Mouse (Mus musculus) erythroblast, embryonic 14.5 days (primary cell): ENCODE results near the gene Sacm1l. TPM values are rescaled to one million over a fixed set of nuclear protein-coding genes. Genes with fewer than 3 reads are reported as not detected.

Experiments used
- H3K27me3 ChIP-seq: 2 replicates; pipeline ENCODE4 v1.6.1; 2012; ENCODE audit warnings: inconsistent platforms; ENCODE audit not compliant: control insufficient read depth
- H3K36me3 ChIP-seq: 2 replicates; pipeline ENCODE4 v1.6.1; 2012; ENCODE audit warnings: mild to moderate bottlenecking, inconsistent platforms; ENCODE audit not compliant: control insufficient read depth
- H3K4me1 ChIP-seq: 2 replicates; pipeline ENCODE4 v1.6.1; 2012; ENCODE audit warnings: inconsistent platforms; ENCODE audit not compliant: control insufficient read depth
- H3K4me3 ChIP-seq: replicated peaks from 2 replicates; pipeline ENCODE3; 2012; ENCODE audit warnings: moderate library complexity, mild to moderate bottlenecking, inconsistent platforms
- H3K9me3 ChIP-seq: 2 replicates; pipeline ENCODE4 v1.6.1; 2012; ENCODE audit warnings: low read length, inconsistent platforms, mixed read lengths; ENCODE audit not compliant: control insufficient read depth
- GATA1 ChIP-seq: IDR thresholded peaks from 2 replicates; pipeline ENCODE4 v1.6.1; 2012; ENCODE audit warnings: low read length, inconsistent platforms, mixed read lengths
- TAL1 ChIP-seq: IDR thresholded peaks from 3 replicates; pipeline ENCODE4 v1.6.1; 2012; ENCODE audit warnings: low read length, inconsistent platforms, mixed read lengths
- polyA plus RNA-seq: library from polyadenylated mRNA; stranded (reverse); fragments of >175 nt; gene quantifications from 2 replicates; pipeline ENCODE4 v1.2.3, GENCODE M21; 2012

Gene Sacm1l
- polyA plus RNA-seq, 1 experiment, result 0.07 TPM

GRCm38 (mm10) chr9:123636771-123637170 is 107.2 kb downstream of the Sacm1l start:
- peaks cover 26% of the 10 kb centered on the region for H3K36me3 ChIP-seq
- H3K9me3 ChIP-seq, result no peaks in the 10 kb centered on the region
- no peak for TF ChIP-seq GATA1
- TF ChIP-seq TAL1, result no peak
- no peak overlapping the region for H3K4me3 ChIP-seq
- no peaks in the 10 kb centered on the region for H3K4me1 ChIP-seq
- no peaks in the 10 kb centered on the region for H3K27me3 ChIP-seq

DNA sequence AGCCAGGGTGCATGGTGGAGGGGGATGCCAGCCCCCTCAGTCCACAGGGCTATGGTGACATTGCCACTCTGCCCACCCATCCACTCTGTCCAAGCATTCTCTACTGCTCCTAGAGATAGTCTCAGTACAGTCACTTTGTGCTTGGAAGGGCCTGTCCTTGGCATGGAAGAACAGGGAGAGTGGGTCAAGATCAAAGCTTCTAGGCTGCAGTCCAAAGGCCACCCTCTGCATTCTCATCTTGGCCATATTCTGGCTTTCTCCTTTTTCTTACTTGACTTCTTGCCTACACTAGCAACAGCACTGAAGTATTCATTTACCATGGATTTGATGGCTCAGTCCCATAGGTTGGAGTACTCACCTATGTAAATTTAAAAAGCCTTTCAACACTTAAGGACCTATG is 108.7 kb downstream of the Sacm1l start:
- Histone ChIP-seq H3K9me3 (no peaks in the 10 kb centered on the region), H3K4me1 (no peaks in the 10 kb centered on the region), H3K4me3 (no peak overlapping the region), H3K27me3 (no peaks in the 10 kb centered on the region), H3K36me3 (peaks cover 27% of the 10 kb centered on the region)
- no peak for TF ChIP-seq GATA1
- TF ChIP-seq TAL1, result no peak

- TF ChIP-seq TAL1 (no peak), GATA1 (no peak)
- Histone ChIP-seq H3K9me3 (no peaks in the 10 kb centered on the region), H3K4me3 (no peak overlapping the region), H3K36me3 (peaks cover 27% of the 10 kb centered on the region), H3K27me3 (no peaks in the 10 kb centered on the region), H3K4me1 (no peaks in the 10 kb centered on the region)
These were observed 109.1 kb downstream of the Sacm1l start for GRCm38 (mm10) chr9:123638668-123639089.

- no peak overlapping the region for H3K4me3 ChIP-seq
- H3K27me3 ChIP-seq, result no peaks in the 10 kb centered on the region
- H3K9me3 ChIP-seq, result no peaks in the 10 kb centered on the region
- TF ChIP-seq TAL1 (no peak), GATA1 (no peak)
- no peaks in the 10 kb centered on the region for H3K4me1 ChIP-seq
- peaks cover 31% of the 10 kb centered on the region for H3K36me3 ChIP-seq
These were observed 110.5 kb downstream of the Sacm1l start for GRCm38 (mm10) chr9:123640106-123640505.

Other genes starting within 250 kb of the Sacm1l start
- gene Lars2, start 162.8 kb upstream of the Sacm1l start, polyA plus RNA-seq, result 1.4 and 6.2 TPM in 2 replicates
- gene Limd1, start 51.1 kb upstream of the Sacm1l start, polyA plus RNA-seq, result 1.1 TPM in 2 replicates
- 0.29 TPM in 1 of 2 replicates, not detected in the other for gene Slc6a20b, start 102.8 kb downstream of the Sacm1l start, polyA plus RNA-seq
- gene Ccr9, start 148.7 kb downstream of the Sacm1l start, polyA plus RNA-seq, result 0.01 TPM in 1 of 2 replicates, not detected in the other
- gene Slc6a20a, start 149.1 kb downstream of the Sacm1l start, polyA plus RNA-seq, result 0.23 and 0.45 TPM in 2 replicates
- gene Lztfl1, start 187.9 kb downstream of the Sacm1l start, polyA plus RNA-seq, result 0.10 and 0.38 TPM in 2 replicates